Mouse (Mus musculus): ENCODE data around the gene E130116L18Rik.
"Not testable (repeated sequence)": the region's sequence is repeated elsewhere in the genome, so short reads cannot be mapped to it uniquely, and the experiment has no call there.

The E130116L18Rik gene

GRCm38 (mm10) chr5:25181004-25181531, 41.9 kb downstream of the E130116L18Rik start, which contains the start of gene Galntl5:
Gene Galntl5, plus strand, starts transcription at chr5:25181460.
- DNase-seq (ENCODE audit: low spot score), result no peak

GRCm38 (mm10) chr5:25179936-25180488, 42.9 kb downstream of the E130116L18Rik start:
- DNase-seq (ENCODE audit: low spot score), result no peak

DNA sequence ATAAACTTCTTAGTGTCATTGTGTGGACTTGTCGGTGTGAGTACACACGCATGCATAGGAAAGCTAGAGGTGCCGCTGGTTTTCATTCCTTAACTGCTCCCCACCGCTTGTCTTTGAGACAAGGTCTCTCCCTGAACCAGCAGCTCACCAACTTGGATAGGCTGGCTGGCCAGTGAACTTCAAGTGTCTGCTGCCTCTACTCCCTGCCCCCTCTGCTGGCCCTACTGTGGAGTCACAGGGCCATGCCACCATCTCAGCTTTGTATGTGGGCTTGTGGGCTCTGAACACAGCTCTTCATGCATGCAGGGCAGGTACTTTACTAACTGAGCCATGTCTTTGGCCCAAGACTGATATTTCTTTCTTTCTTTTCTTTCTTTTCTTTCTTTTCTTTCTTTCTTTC, 43.7 kb downstream of the E130116L18Rik start:
- no peak for DNase-seq (ENCODE audit: low spot score)

DNA sequence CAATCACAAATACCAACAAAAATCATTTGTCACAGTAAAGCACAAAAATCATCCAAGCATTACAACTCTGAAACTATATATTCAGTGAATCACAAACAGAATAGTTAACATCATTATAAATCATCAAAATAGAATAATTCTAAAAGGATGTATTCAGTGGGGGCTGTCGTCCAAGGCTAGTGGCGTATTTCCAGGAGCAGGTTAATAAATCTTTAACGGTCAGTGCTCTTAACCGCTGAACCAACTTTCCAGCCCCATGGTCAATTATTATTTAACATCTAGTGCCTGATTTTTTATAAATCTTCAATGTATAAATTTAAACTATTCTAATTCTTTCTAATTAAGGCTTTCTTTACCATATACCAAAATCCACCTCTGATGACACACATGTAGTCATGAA, 44.4 kb downstream of the E130116L18Rik start:
- not testable (repeated sequence) for DNase-seq (ENCODE audit: low spot score)

GRCm38 (mm10) chr5:25177937-25178336, 45.0 kb downstream of the E130116L18Rik start:
- DNase-seq (ENCODE audit: low spot score), result not testable (repeated sequence)

Data from T-cell, adult 2 months (primary cell).